ENCODE assay signal across 23 mouse cellular contexts in the genomic region with DNA sequence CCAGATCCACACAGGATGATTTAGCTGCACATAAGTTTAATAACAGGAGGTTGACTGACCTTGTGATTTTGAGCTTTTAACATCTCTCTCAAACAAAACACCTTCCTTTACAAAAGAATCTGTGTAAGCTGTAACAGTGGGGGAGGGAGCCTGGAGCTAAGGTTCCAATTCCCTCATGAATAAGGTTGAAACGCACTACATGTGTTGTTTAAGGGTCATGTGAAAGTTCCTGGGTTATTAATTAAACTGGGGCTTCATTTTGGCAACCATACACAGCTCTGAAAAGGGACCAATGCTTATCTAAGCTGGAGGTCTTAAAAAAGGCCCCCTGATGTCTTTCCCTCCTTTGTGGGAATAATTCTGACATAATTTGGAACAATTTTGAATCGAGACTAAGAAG.
DNase-seq lines count a peak whose midpoint lies in the region; ATAC-seq lines count a peak whose summit lies in the region.
"Had no signal": no experiment of that assay in that cellular context is flagged by ENCODE, and none has a peak within 500 bp of the region (broad histone marks: within the 10 kb centered on the region; RNA-seq: fewer than 3 reads in every experiment).

No protein-coding gene starts in this region.

- no peak overlapping the region for H3K27ac ChIP-seq in forebrain, embryonic 14.5 days (ENCODE audit: low read depth, low read length)
- H3K27ac ChIP-seq in forebrain, embryonic 15.5 days (replicated peaks): no peak overlapping the region
- no peak overlapping the region for H3K27ac ChIP-seq in midbrain, embryonic 12.5 days (replicated peaks)
- no peak overlapping the region for H3K27ac ChIP-seq in midbrain, embryonic 16.5 days (ENCODE audit: low read length)
- H3K27ac ChIP-seq: embryonic facial prominence, embryonic 15.5 days; hindbrain, embryonic 10.5 days; limb, embryonic 15.5 days; liver, embryonic 14.5 days; neural tube, embryonic 13.5 days had no signal

- H3K27me3 ChIP-seq in forebrain, embryonic 14.5 days (replicated peaks; ENCODE audit: control insufficient read depth, insufficient read depth, low read length): no peaks in the 10 kb centered on the region
- no peaks in the 10 kb centered on the region for H3K27me3 ChIP-seq in forebrain, embryonic 15.5 days
- no peaks in the 10 kb centered on the region for H3K27me3 ChIP-seq in midbrain, embryonic 12.5 days
- H3K27me3 ChIP-seq in midbrain, embryonic 16.5 days (ENCODE audit: control insufficient read depth, insufficient read depth, low read depth, low read length): no peaks in the 10 kb centered on the region
- H3K27me3 ChIP-seq: embryonic facial prominence, embryonic 15.5 days; heart, embryonic 12.5 days; limb, embryonic 15.5 days; megakaryocyte, embryonic 14.5 days; neural tube, embryonic 13.5 days had no signal

- no peak overlapping the region for H3K4me2 ChIP-seq in forebrain, embryonic 14.5 days (ENCODE audit: low read length)
- H3K4me2 ChIP-seq in forebrain, embryonic 15.5 days (replicated peaks): no peak overlapping the region
- no peak overlapping the region for H3K4me2 ChIP-seq in midbrain, embryonic 12.5 days (replicated peaks)
- H3K4me2 ChIP-seq in midbrain, embryonic 16.5 days (ENCODE audit: low read length): no peak overlapping the region
- H3K4me2 ChIP-seq: embryonic facial prominence, embryonic 15.5 days; heart, embryonic 12.5 days; limb, embryonic 15.5 days; lung, embryonic 14.5 days; neural tube, embryonic 13.5 days had no signal

- DNase-seq in forebrain, embryonic 14.5 days (ENCODE audit: low spot score): peak; percentile 37
- DNase-seq in embryo, embryonic 10.5 days (ENCODE audit: low spot score): peak; percentile 39
- peak; percentile 35 for DNase-seq in mesoderm, embryonic 11.5 days (ENCODE audit: low read depth, low spot score)
- DNase-seq in kidney, postnatal 10 days: no peak
- DNase-seq: adrenal gland, adult 2 months; cerebellum, adult 8-10 months; heart, postnatal 10 days; left cerebral cortex, postnatal 4 days; lung, embryonic 14.5 days; right cerebral cortex, adult 18-20 months; right cerebral cortex, postnatal 4 days; thymus, postnatal 14 days had no signal

- no peaks in the 10 kb centered on the region for H3K9me3 ChIP-seq in forebrain, embryonic 14.5 days (replicated peaks; ENCODE audit: control insufficient read depth, low read length)
- no peaks in the 10 kb centered on the region for H3K9me3 ChIP-seq in forebrain, embryonic 15.5 days
- H3K9me3 ChIP-seq in midbrain, embryonic 12.5 days: no peaks in the 10 kb centered on the region
- no peaks in the 10 kb centered on the region for H3K9me3 ChIP-seq in midbrain, embryonic 16.5 days (replicated peaks; ENCODE audit: control insufficient read depth, low read length, poor library complexity, severe bottlenecking)
- H3K9me3 ChIP-seq: embryonic facial prominence, embryonic 15.5 days; heart, embryonic 12.5 days; hindbrain, embryonic 10.5 days; limb, embryonic 15.5 days; neural tube, embryonic 13.5 days had no signal

- no peak overlapping the region for H3K9ac ChIP-seq in forebrain, embryonic 14.5 days (ENCODE audit: low read length)
- no peak overlapping the region for H3K9ac ChIP-seq in forebrain, embryonic 15.5 days (replicated peaks)
- H3K9ac ChIP-seq in midbrain, embryonic 12.5 days (replicated peaks): no peak overlapping the region
- no peak overlapping the region for H3K9ac ChIP-seq in midbrain, embryonic 16.5 days (ENCODE audit: low read depth, low read length)
- H3K9ac ChIP-seq: embryonic facial prominence, embryonic 15.5 days; heart, embryonic 12.5 days; limb, embryonic 15.5 days; liver, embryonic 14.5 days; lung, embryonic 14.5 days; neural tube, embryonic 13.5 days had no signal

- WGBS in forebrain, embryonic 14.5 days: 5% methylated on average over 2 of the region's 2 CpGs
- WGBS in forebrain, embryonic 15.5 days: 2% methylated on average over 2 of the region's 2 CpGs
- 27% methylated on average over 2 of the region's 2 CpGs for WGBS in midbrain, embryonic 12.5 days
- WGBS in midbrain, embryonic 16.5 days: 19% methylated on average over 2 of the region's 2 CpGs

- no peaks in the 10 kb centered on the region for H3K36me3 ChIP-seq in forebrain, embryonic 14.5 days (ENCODE audit: control insufficient read depth, insufficient read depth, low read length)
- H3K36me3 ChIP-seq in forebrain, embryonic 15.5 days: no peaks in the 10 kb centered on the region
- no peaks in the 10 kb centered on the region for H3K36me3 ChIP-seq in midbrain, embryonic 12.5 days
- H3K36me3 ChIP-seq in midbrain, embryonic 16.5 days (ENCODE audit: control insufficient read depth, insufficient read depth, low read length): no peaks in the 10 kb centered on the region
- H3K36me3 ChIP-seq: embryonic facial prominence, embryonic 15.5 days; heart, embryonic 12.5 days; hindbrain, embryonic 10.5 days; limb, embryonic 15.5 days; neural tube, embryonic 13.5 days had no signal

- ATAC-seq in forebrain, embryonic 14.5 days: peak; percentile 32; the same call in 1 of the 2 replicates
- no peak for ATAC-seq in forebrain, embryonic 15.5 days (replicated peaks)
- ATAC-seq in midbrain, embryonic 12.5 days (ENCODE audit: low FRiP score, low read depth): peak; percentile 24; the same call in 1 of the 2 replicates
- ATAC-seq in midbrain, embryonic 16.5 days: no peak
- ATAC-seq: intestine, postnatal 0 days had no signal

- H3K4me1 ChIP-seq in forebrain, embryonic 14.5 days (ENCODE audit: control insufficient read depth, insufficient read depth, low read length): peaks cover 16% of the 10 kb centered on the region
- H3K4me1 ChIP-seq in forebrain, embryonic 15.5 days: peaks cover 28% of the 10 kb centered on the region
- peaks cover 17% of the 10 kb centered on the region for H3K4me1 ChIP-seq in midbrain, embryonic 12.5 days
- H3K4me1 ChIP-seq in midbrain, embryonic 16.5 days (ENCODE audit: control insufficient read depth, insufficient read depth, low read length): peaks cover 3% of the 10 kb centered on the region; the same call in 1 of the 2 replicates
- H3K4me1 ChIP-seq: embryonic facial prominence, embryonic 15.5 days; heart, embryonic 12.5 days; limb, embryonic 15.5 days; megakaryocyte, embryonic 14.5 days had no signal

- H3K4me3 ChIP-seq in forebrain, embryonic 14.5 days (ENCODE audit: low read depth, low read length): no peak overlapping the region
- H3K4me3 ChIP-seq in forebrain, embryonic 15.5 days: no peak overlapping the region
- no peak overlapping the region for H3K4me3 ChIP-seq in midbrain, embryonic 12.5 days
- no peak overlapping the region for H3K4me3 ChIP-seq in midbrain, embryonic 16.5 days (ENCODE audit: low read depth, low read length)
- H3K4me3 ChIP-seq: embryonic facial prominence, embryonic 15.5 days; heart, embryonic 12.5 days; hindbrain, embryonic 10.5 days; limb, embryonic 15.5 days; megakaryocyte, embryonic 14.5 days; neural tube, embryonic 13.5 days had no signal

Comparison
In these comparisons a context has a peak if more than half of its experiments do, and no peak if none do; other contexts are left out.
1. ATAC-seq: peak in forebrain, embryonic 14.5 days (single experiment) and midbrain, embryonic 12.5 days (single experiment); none in forebrain, embryonic 15.5 days (single experiment) and midbrain, embryonic 16.5 days (single experiment).